Mouse (Mus musculus): ENCODE data around the gene Pnldc1. TPM values are rescaled to one million over a fixed set of nuclear protein-coding genes. Genes with fewer than 3 reads are reported as not detected.
"Not testable (repeated sequence)": the region's sequence is repeated elsewhere in the genome, so short reads cannot be mapped to it uniquely, and the experiment has no call there.

Pnldc1 gene
- 1.8 and 2.5 TPM in 2 replicates for polyA plus RNA-seq (2014; fragmentation: Nextera tagmentation; extraction: Ambion mirVana)

DNA sequence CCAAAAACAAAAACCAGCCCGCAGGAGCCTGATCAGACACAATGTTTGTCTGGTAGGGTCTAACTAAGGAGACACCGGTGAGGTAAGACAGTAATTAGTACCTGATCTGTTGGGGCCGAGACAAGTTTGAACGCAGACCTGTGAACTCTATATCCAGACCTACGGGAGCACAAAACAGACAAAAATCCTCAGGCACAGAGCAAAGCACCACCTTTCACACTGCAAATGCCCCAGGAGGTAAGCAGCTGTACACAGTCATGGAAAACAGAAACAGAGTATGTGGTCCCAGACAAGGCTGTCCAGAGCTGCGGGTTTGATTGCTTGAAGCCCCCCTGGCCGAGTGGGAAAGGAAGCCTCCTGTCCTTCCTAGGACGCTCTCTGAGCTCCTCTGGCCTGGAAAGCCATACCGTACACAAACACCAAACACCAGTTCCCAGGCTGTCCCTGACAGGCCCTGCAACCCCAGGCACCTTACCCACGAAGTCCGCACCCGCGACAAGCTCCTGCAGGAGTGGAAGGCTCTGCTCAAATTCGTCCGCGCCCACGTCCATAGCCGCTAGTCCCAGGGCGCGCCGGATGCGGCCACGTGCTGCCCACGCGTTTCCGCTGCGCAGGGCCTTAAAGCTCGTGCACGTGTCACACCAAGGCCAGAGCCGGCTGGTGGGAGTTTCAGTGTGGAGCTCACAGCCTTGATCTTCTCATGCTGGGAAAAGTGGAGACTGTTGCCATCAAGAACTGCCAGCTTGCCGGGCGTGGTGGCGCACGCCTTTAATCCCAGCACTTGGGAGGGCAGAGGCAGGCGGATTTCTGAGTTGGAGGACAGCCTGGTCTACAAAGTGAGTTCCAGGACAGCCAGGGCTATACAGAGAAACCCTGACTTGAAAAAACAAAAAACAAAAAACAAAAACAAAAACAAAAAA is at the start of gene Pnldc1:
Gene Pnldc1 (minus strand): TSS at position 870 of the 920 bp plus-strand sequence.
- peaks cover 57% of the 10 kb centered on the region for H3K36me3 ChIP-seq (replicated peaks; ENCODE audit: control insufficient read depth, insufficient read depth)
- no peak within 1 kb of the TSS for H3K4me3 ChIP-seq (replicated peaks; ENCODE audit: low read length)
- no peak within 1 kb of the TSS for H3K27ac ChIP-seq
- H3K9me3 ChIP-seq (ENCODE audit: control insufficient read depth, low read length) = no peaks in the 10 kb centered on the region
- peaks cover under 1% of the 10 kb centered on the region for H3K4me1 ChIP-seq (replicated peaks; ENCODE audit: control insufficient read depth, insufficient read depth, low read length)
- DNase-seq (ENCODE audit: low spot score) (no peak), ATAC-seq (ENCODE audit: low FRiP score) (no peak)
- 78% methylated on average over 35 of the region's 35 CpGs for WGBS
- no peak within 1 kb of the TSS for H3K9ac ChIP-seq
- H3K4me2 ChIP-seq (replicated peaks) = no peak within 1 kb of the TSS
- H3K27me3 ChIP-seq (ENCODE audit: control insufficient read depth, insufficient read depth, low read length) = no peaks in the 10 kb centered on the region

DNA sequence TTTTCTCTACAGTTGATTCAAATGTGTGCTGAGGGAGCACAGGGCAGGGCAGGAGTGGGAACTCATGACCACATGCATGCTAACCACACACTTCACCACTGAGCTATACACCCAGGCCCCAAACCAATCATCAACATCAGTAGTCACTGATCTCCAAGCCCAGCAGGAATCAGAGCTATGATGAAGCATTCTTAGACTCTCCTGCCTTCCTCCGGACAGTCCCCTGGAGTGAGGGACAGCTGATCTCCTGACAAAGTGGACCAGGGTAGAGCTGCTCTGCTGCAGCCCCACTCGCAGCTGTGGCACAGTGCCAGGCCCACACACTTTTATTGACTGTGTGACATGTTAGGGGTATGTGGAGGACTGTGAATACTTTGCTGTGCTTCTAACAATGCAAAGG is 49.3 kb upstream of the Pnldc1 start:
- WGBS = 0% methylated on average over 1 of the region's 2 CpGs
- not testable (repeated sequence) for H3K27ac ChIP-seq; H3K9me3 ChIP-seq (ENCODE audit: control insufficient read depth, low read length); DNase-seq (ENCODE audit: low spot score); H3K9ac ChIP-seq; ATAC-seq (ENCODE audit: low FRiP score); H3K27me3 ChIP-seq (ENCODE audit: control insufficient read depth, insufficient read depth, low read length)
- Histone ChIP-seq H3K4me2 (replicated peaks) (peak overlapping the region; percentile 52), H3K4me1 (replicated peaks; ENCODE audit: control insufficient read depth, insufficient read depth, low read length) (peaks cover 10% of the 10 kb centered on the region), H3K36me3 (replicated peaks; ENCODE audit: control insufficient read depth, insufficient read depth) (peaks cover 25% of the 10 kb centered on the region), H3K4me3 (replicated peaks; ENCODE audit: low read length) (peak overlapping the region; percentile 25)

GRCm38 (mm10) chr17:12956664-12957063 is 46.6 kb upstream of the Pnldc1 start:
- WGBS = 89% methylated on average over 8 of the region's 8 CpGs
- H3K9me3 ChIP-seq (ENCODE audit: control insufficient read depth, low read length) = no peaks in the 10 kb centered on the region
- DNase-seq (ENCODE audit: low spot score) = no peak
- no peak overlapping the region for H3K4me3 ChIP-seq (replicated peaks; ENCODE audit: low read length)
- peaks cover 10% of the 10 kb centered on the region for H3K4me1 ChIP-seq (replicated peaks; ENCODE audit: control insufficient read depth, insufficient read depth, low read length)
- no peaks in the 10 kb centered on the region for H3K27me3 ChIP-seq (ENCODE audit: control insufficient read depth, insufficient read depth, low read length)
- peaks cover 41% of the 10 kb centered on the region for H3K36me3 ChIP-seq (replicated peaks; ENCODE audit: control insufficient read depth, insufficient read depth)
- no peak overlapping the region for H3K9ac ChIP-seq
- ATAC-seq (ENCODE audit: low FRiP score) = no peak
- no peak overlapping the region for H3K27ac ChIP-seq
- H3K4me2 ChIP-seq (replicated peaks) = no peak overlapping the region

DNA sequence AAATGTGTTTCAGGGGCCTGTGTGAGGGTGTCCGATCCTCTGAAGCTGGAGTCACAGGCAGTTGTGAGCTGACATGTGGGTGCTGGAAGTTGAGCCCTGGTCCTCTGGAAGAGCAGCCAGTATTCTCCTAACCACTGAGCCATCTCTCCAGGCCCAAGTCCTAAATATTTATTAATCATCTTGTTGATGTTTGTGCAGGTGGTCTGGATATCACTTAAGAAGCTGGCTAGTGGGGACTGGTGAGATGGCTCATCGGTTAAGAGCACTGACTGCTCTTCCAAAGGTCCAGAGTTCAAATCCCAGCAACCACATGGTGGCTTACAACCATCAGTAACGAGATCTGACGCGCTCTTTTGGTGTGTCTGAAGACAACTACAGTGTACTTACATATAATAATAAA is 39.6 kb upstream of the Pnldc1 start:
- DNase-seq (ENCODE audit: low spot score) (no peak), ATAC-seq (ENCODE audit: low FRiP score) (no peak)
- no peak overlapping the region for H3K4me3 ChIP-seq (replicated peaks; ENCODE audit: low read length)
- 99% methylated on average over 5 of the region's 5 CpGs for WGBS
- no peaks in the 10 kb centered on the region for H3K4me1 ChIP-seq (replicated peaks; ENCODE audit: control insufficient read depth, insufficient read depth, low read length)
- no peaks in the 10 kb centered on the region for H3K27me3 ChIP-seq (ENCODE audit: control insufficient read depth, insufficient read depth, low read length)
- H3K9me3 ChIP-seq (ENCODE audit: control insufficient read depth, low read length) = no peaks in the 10 kb centered on the region
- H3K27ac ChIP-seq = no peak overlapping the region
- H3K36me3 ChIP-seq (replicated peaks; ENCODE audit: control insufficient read depth, insufficient read depth) = peaks cover 74% of the 10 kb centered on the region
- no peak overlapping the region for H3K4me2 ChIP-seq (replicated peaks)
- H3K9ac ChIP-seq = no peak overlapping the region

GRCm38 (mm10) chr17:12942459-12943162 is 32.6 kb upstream of the Pnldc1 start:
- Histone ChIP-seq H3K9me3 (ENCODE audit: control insufficient read depth, low read length) (no peaks in the 10 kb centered on the region), H3K4me2 (replicated peaks) (no peak overlapping the region), H3K4me3 (replicated peaks; ENCODE audit: low read length) (no peak overlapping the region), H3K9ac (no peak overlapping the region), H3K27ac (no peak overlapping the region), H3K36me3 (replicated peaks; ENCODE audit: control insufficient read depth, insufficient read depth) (peaks cover 55% of the 10 kb centered on the region), H3K4me1 (replicated peaks; ENCODE audit: control insufficient read depth, insufficient read depth, low read length) (no peaks in the 10 kb centered on the region; the same call in 1 of the 2 replicates), H3K27me3 (ENCODE audit: control insufficient read depth, insufficient read depth, low read length) (no peaks in the 10 kb centered on the region)
- no peak for DNase-seq (ENCODE audit: low spot score)
- no peak for ATAC-seq (ENCODE audit: low FRiP score)
- WGBS = 95% methylated on average over 6 of the region's 6 CpGs

DNA sequence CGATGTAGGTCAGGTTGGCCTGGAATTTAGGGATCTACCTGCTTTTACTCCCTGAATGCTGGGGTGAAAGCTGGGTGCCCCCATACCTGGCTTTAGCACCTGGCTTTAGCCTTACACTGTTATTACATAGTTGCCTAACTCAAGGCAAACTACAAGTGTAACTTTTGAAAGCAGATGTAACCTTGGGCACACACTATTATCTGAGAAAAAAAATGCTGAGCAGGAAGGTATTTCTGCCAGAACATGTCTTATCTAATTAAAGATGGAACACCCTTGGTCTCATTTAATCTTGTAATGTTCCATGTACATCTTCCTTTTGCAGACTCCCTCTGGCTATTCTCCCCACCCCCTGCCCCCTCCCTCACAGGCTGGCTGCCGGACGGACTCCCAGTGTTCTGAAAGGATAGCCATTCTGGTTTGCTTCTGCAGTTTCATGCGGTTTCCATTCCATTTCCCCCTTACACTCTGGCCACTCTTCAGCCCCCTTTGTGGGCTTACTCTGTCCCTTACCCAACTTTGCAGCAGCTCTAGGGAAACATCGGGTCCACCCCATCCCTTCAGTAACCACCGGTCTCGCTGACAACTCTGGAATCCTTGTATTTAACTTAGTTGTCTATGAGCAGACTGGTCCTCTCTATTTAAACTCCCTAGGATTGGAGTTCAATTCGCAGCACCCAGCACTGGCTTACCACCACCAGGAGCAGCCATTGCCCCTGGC is 31.7 kb upstream of the Pnldc1 start:
- ATAC-seq (ENCODE audit: low FRiP score) = no peak
- H3K4me1 ChIP-seq (replicated peaks; ENCODE audit: control insufficient read depth, insufficient read depth, low read length) = no peaks in the 10 kb centered on the region; the same call in 1 of the 2 replicates
- WGBS = 80% methylated on average over 8 of the region's 8 CpGs
- H3K4me2 ChIP-seq (replicated peaks) = no peak overlapping the region
- no peak overlapping the region for H3K27ac ChIP-seq
- H3K4me3 ChIP-seq (replicated peaks; ENCODE audit: low read length) = no peak overlapping the region
- no peak overlapping the region for H3K9ac ChIP-seq
- H3K9me3 ChIP-seq (ENCODE audit: control insufficient read depth, low read length) = no peaks in the 10 kb centered on the region
- DNase-seq (ENCODE audit: low spot score) = no peak
- no peaks in the 10 kb centered on the region for H3K27me3 ChIP-seq (ENCODE audit: control insufficient read depth, insufficient read depth, low read length)
- H3K36me3 ChIP-seq (replicated peaks; ENCODE audit: control insufficient read depth, insufficient read depth) = peaks cover 50% of the 10 kb centered on the region

- H3K9ac ChIP-seq = no peak within 1 kb of the TSS
- H3K27ac ChIP-seq = no peak within 1 kb of the TSS
- no peaks in the 10 kb centered on the region; the same call in 1 of the 2 replicates for H3K4me1 ChIP-seq (replicated peaks; ENCODE audit: control insufficient read depth, insufficient read depth, low read length)
- 0 out of 2 replicates have a peak within 1 kb of the TSS, but pooled peaks have one; percentile 5 for H3K4me3 ChIP-seq (replicated peaks; ENCODE audit: low read length)
- H3K36me3 ChIP-seq (replicated peaks; ENCODE audit: control insufficient read depth, insufficient read depth) = peaks cover 36% of the 10 kb centered on the region
- H3K9me3 ChIP-seq (ENCODE audit: control insufficient read depth, low read length) = no peaks in the 10 kb centered on the region
- no peak for DNase-seq (ENCODE audit: low spot score)
- H3K27me3 ChIP-seq (ENCODE audit: control insufficient read depth, insufficient read depth, low read length) = no peaks in the 10 kb centered on the region
- peak; percentile 54; the same call in 1 of the 2 replicates for ATAC-seq (ENCODE audit: low FRiP score)
- H3K4me2 ChIP-seq (replicated peaks) = peak within 1 kb of the TSS; percentile 43
- 17% methylated on average over 26 of the region's 27 CpGs for WGBS
Observed at GRCm38 (mm10) chr17:12940151-12940805, 30.2 kb upstream of the Pnldc1 start, which contains the start of gene Acat3. Acat3 (minus strand) TSS chr17:12940600.

GRCm38 (mm10) chr17:12939377-12940148 is 29.5 kb upstream of the Pnldc1 start:
- ATAC-seq (ENCODE audit: low FRiP score) = peak; percentile 60; the same call in 1 of the 2 replicates

More at GRCm38 (mm10) chr17:12939377-12940148, 29.5 kb upstream of the Pnldc1 start:
- H3K36me3 ChIP-seq (replicated peaks; ENCODE audit: control insufficient read depth, insufficient read depth) = peaks cover 29% of the 10 kb centered on the region
- H3K4me2 ChIP-seq (replicated peaks) = peak overlapping the region; percentile 43
- not testable (repeated sequence) for H3K9me3 ChIP-seq (ENCODE audit: control insufficient read depth, low read length); H3K27ac ChIP-seq; DNase-seq (ENCODE audit: low spot score); H3K27me3 ChIP-seq (ENCODE audit: control insufficient read depth, insufficient read depth, low read length); H3K4me1 ChIP-seq (replicated peaks; ENCODE audit: control insufficient read depth, insufficient read depth, low read length); H3K9ac ChIP-seq
- H3K4me3 ChIP-seq (replicated peaks; ENCODE audit: low read length) = 0 out of 2 replicates have a peak overlapping the region, but pooled peaks have one; percentile 5
- 38% methylated on average over 2 of the region's 12 CpGs for WGBS
